Mouse (Mus musculus) MEL (cell line): ENCODE measurements at regions not wholly inside any gene's neighbourhood (a gene's known extent, or its start where the extent isn't known, plus 50 kb on each side); places are given as distances from the start of the nearest gene placed in this dataset.

ENCODE experiments used
- DNase-seq: peaks from one replicate; pipeline ENCODE4 v3.0.0; 2011; ENCODE audit warnings: low read depth, low spot score
- H3K27ac ChIP-seq: 2 replicates; pipeline ENCODE4 v1.5.1; 2012; ENCODE audit warnings: low read depth, mild to moderate bottlenecking, control low read depth, low read length, moderate library complexity; ENCODE audit not compliant: control insufficient read depth
- H3K27me3 ChIP-seq, 2 experiments: fragments of 150-350 bp in 1 of 2; sonication (generic) in 1 of 2; 2 replicates each; pipeline ENCODE4 v1.6.1; 2012; ENCODE audit warnings: low read length in 2 of 2, mild to moderate bottlenecking in 2 of 2, improper control_type of control experiment in 1 of 2, moderate library complexity in 1 of 2; ENCODE audit not compliant: insufficient read depth in 2 of 2, control insufficient read depth in 1 of 2
- H3K36me3 ChIP-seq, 2 experiments: 2 replicates each; pipeline ENCODE4 v1.6.1; 2012 to 2014; ENCODE audit warnings: low read length in 2 of 2, improper control_type of control experiment in 1 of 2, inconsistent platforms in 1 of 2, mild to moderate bottlenecking in 1 of 2; ENCODE audit not compliant: insufficient read depth in 2 of 2, control insufficient read depth in 1 of 2
- H3K4me1 ChIP-seq, 2 experiments: fragments of 150-350 bp in 1 of 2; sonication (generic) in 1 of 2; 2 replicates each; pipeline ENCODE4 v1.6.1; 2012; ENCODE audit warnings: low read length in 2 of 2, improper control_type of control experiment in 1 of 2, mild to moderate bottlenecking in 1 of 2; ENCODE audit not compliant: insufficient read depth in 2 of 2, control insufficient read depth in 1 of 2
- H3K4me3 ChIP-seq, 2 experiments: fragments of 150-350 bp in 1 of 2; sonication (generic) in 1 of 2; 2 replicates each; pipeline ENCODE4 v1.5.1; 2012; ENCODE audit warnings: low read depth in 2 of 2, low read length in 2 of 2, mild to moderate bottlenecking in 2 of 2, moderate library complexity in 2 of 2, control low read depth in 1 of 2, improper control_type of control experiment in 1 of 2; ENCODE audit not compliant: control insufficient read depth in 1 of 2, insufficient read depth in 1 of 2
- H3K79me2 ChIP-seq: 2 replicates; pipeline ENCODE4 v1.6.1; 2012; ENCODE audit warnings: mild to moderate bottlenecking, low read length, moderate library complexity; ENCODE audit not compliant: control insufficient read depth, poor library complexity, insufficient read depth
- H3K9ac ChIP-seq: 2 replicates; pipeline ENCODE4 v1.6.1; 2012; ENCODE audit warnings: low read depth, mild to moderate bottlenecking, control low read depth, low read length, moderate library complexity; ENCODE audit not compliant: control insufficient read depth, poor library complexity, severe bottlenecking
- H3K9me3 ChIP-seq: fragments of 150-350 bp; sonication (generic); replicated peaks from 2 replicates; pipeline ENCODE4 v1.6.1; 2012; ENCODE audit warnings: mild to moderate bottlenecking, low read length, improper control_type of control experiment, moderate library complexity; ENCODE audit not compliant: insufficient read depth
- BHLHE40 ChIP-seq: IDR thresholded peaks from 2 replicates; pipeline ENCODE4 v1.6.1; 2012; ENCODE audit warnings: low read depth, mild to moderate bottlenecking, inconsistent platforms, low read length, improper control_type of control experiment, borderline replicate concordance
- CHD1 ChIP-seq: IDR thresholded peaks from 2 replicates; pipeline ENCODE4 v1.6.1; 2012; ENCODE audit warnings: low read depth, mild to moderate bottlenecking, inconsistent platforms, low read length, improper control_type of control experiment
- CHD2 ChIP-seq: IDR thresholded peaks from 2 replicates; pipeline ENCODE4 v1.6.1; 2011; ENCODE audit warnings: low read length, improper control_type of control experiment
- E2F4 ChIP-seq: IDR thresholded peaks from 2 replicates; pipeline ENCODE4 v1.6.1; 2011; ENCODE audit warnings: low read depth, low read length, improper control_type of control experiment, borderline replicate concordance
- ELF1 ChIP-seq: IDR thresholded peaks from 2 replicates; pipeline ENCODE4 v1.6.1; 2014; ENCODE audit warnings: low read depth, mild to moderate bottlenecking, inconsistent platforms, low read length, improper control_type of control experiment, moderate library complexity
- GABPA ChIP-seq: IDR thresholded peaks from 2 replicates; pipeline ENCODE4 v1.6.1; 2012; ENCODE audit warnings: low read depth, mild to moderate bottlenecking, inconsistent platforms, low read length, improper control_type of control experiment, moderate library complexity
- GATA1 ChIP-seq: IDR thresholded peaks from 2 replicates; pipeline ENCODE4 v1.6.1; 2011; ENCODE audit warnings: low read depth, low read length, improper control_type of control experiment
- HCFC1 ChIP-seq: IDR thresholded peaks from 2 replicates; pipeline ENCODE4 v1.6.1; 2012; ENCODE audit warnings: low read depth, mild to moderate bottlenecking, inconsistent platforms, low read length, improper control_type of control experiment, moderate library complexity
- JUND ChIP-seq: IDR thresholded peaks from 2 replicates; pipeline ENCODE4 v1.6.1; 2011; ENCODE audit warnings: low read depth, mild to moderate bottlenecking, improper control_type of control experiment, low read length
- KAT2A ChIP-seq: conservative IDR thresholded peaks from 2 replicates; pipeline ENCODE4 v1.6.1; 2012; ENCODE audit warnings: low read depth, low read length, improper control_type of control experiment, inconsistent platforms
- MAFK ChIP-seq: IDR thresholded peaks from 2 replicates; pipeline ENCODE4 v1.6.1; 2011; ENCODE audit warnings: low read depth, mild to moderate bottlenecking, low read length, improper control_type of control experiment, borderline replicate concordance
- NELFE ChIP-seq: IDR thresholded peaks from 2 replicates; pipeline ENCODE4 v1.6.1; 2011; ENCODE audit warnings: low read depth, low read length, improper control_type of control experiment
- POLR2AphosphoS5 ChIP-seq: IDR thresholded peaks from 2 replicates; pipeline ENCODE4 v1.6.1; 2012; ENCODE audit warnings: low read depth, borderline replicate concordance, mild to moderate bottlenecking, inconsistent platforms, low read length, moderate library complexity, mixed read lengths
- RCOR1 ChIP-seq: IDR thresholded peaks from 2 replicates; pipeline ENCODE4 v1.6.1; 2012; ENCODE audit warnings: low read depth, mild to moderate bottlenecking, inconsistent platforms, low read length, improper control_type of control experiment
- TAL1 ChIP-seq: IDR thresholded peaks from 2 replicates; pipeline ENCODE4 v1.6.1; 2012; ENCODE audit warnings: mild to moderate bottlenecking, inconsistent platforms, low read length, moderate library complexity, mixed read lengths
- TBP ChIP-seq: IDR thresholded peaks from 2 replicates; pipeline ENCODE4 v1.8.0; 2011; ENCODE audit warnings: low read depth, low read length, improper control_type of control experiment
- TCF12 ChIP-seq: IDR thresholded peaks from 2 replicates; pipeline ENCODE4 v1.6.1; 2014; ENCODE audit warnings: low read depth, mild to moderate bottlenecking, inconsistent platforms, low read length, improper control_type of control experiment, moderate library complexity
- USF2 ChIP-seq, 2 experiments: IDR thresholded peaks; 2 replicates each; pipeline ENCODE4 v1.6.1; 2011 to 2012; ENCODE audit warnings: improper control_type of control experiment in 2 of 2, low read length in 2 of 2, borderline replicate concordance in 1 of 2, inconsistent platforms in 1 of 2, low read depth in 1 of 2, mild to moderate bottlenecking in 1 of 2; ENCODE audit not compliant: insufficient read depth in 1 of 2
- ZKSCAN1 ChIP-seq: IDR thresholded peaks from 2 replicates; pipeline ENCODE4 v1.6.1; 2012; ENCODE audit warnings: low read depth, mild to moderate bottlenecking, inconsistent platforms, low read length, improper control_type of control experiment, moderate library complexity

DNA sequence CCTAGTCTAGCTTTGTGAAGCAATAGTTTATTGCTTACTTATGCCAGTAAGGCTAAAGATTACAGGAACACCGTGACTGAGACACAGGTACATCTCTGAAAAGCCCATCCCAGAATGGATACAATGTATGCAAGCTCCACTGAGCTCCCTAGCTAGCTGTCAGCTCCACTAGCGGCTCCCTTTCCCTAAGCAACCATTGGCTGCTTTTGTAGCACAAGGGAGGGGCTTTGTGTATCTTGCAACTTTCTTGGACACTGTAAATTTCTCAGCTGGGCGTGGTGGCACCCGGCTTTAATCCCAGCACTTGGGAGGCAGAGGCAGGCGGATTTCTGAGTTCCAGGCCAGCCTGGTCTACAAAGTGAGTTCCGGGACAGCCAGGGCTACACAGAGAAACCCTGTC, 254.6 kb downstream of the Sipa1l2 start:
- no peaks in the 10 kb centered on the region for H3K36me3 ChIP-seq

DNA sequence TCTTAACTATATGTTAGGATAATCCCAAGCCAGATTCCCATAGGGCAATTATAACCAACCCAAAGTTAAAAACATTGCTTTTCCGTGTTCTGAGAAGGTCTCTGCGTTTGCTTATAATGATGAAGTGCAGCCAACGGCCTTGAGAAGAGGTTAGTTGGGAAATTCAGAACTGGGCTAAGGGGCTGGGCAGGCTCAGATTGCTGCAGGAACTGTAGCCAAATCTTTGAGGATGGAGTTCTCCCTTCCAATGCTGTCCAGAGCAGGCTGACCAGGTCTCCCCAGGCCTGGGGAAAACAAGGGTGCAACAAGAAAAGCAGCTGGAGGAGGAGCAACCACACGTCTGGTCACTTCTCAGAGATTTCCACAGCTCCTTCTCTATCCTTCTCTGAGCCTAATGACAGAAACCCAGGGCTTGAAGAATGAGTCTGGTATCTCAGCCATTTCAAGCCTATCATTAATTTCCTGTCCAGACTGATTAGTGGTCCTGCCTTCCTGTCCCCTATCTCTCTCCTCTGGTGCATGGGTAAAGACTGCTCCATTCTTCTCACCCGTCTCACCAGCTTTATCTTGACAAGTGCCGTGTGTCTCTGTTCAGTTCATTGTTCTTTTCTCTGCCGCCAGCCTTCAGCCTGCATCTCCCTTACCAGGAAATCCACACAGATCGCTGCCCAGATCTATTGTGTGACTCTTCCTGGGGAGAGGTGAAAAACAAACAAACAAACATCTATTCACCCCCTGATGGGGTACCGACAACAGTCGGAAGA, 255.2 kb downstream of the Sipa1l2 start:
- Histone ChIP-seq H3K4me1 (no peaks in the 10 kb centered on the region), H3K36me3 (no peaks in the 10 kb centered on the region), H3K9me3 (no peaks in the 10 kb centered on the region), H3K79me2 (no peaks in the 10 kb centered on the region), H3K9ac (no peak overlapping the region), H3K27ac (no peak overlapping the region), H3K27me3 (no peaks in the 10 kb centered on the region), H3K4me3 (no peak overlapping the region)
- DNase-seq: no peak
- TF ChIP-seq KAT2A (no peak), ZKSCAN1 (no peak), POLR2AphosphoS5 (no peak), JUND (no peak), TCF12 (no peak), USF2 (IDR thresholded peaks at IDR 0.05; ENCODE audit: borderline replicate concordance in 1 of 2, insufficient read depth in 1 of 2, low read depth in 1 of 2, low read length in 2 of 2) (no peak), TBP (no peak), ELF1 (no peak), CHD2 (no peak), GABPA (no peak), BHLHE40 (no peak), GATA1 (no peak), TAL1 (no peak), NELFE (no peak), MAFK (no peak), HCFC1 (no peak), CHD1 (no peak), RCOR1 (no peak)

More for the DNA sequence above, 254.6 kb downstream of the Sipa1l2 start:
- Histone ChIP-seq H3K9me3 (no peaks in the 10 kb centered on the region), H3K27ac (no peak overlapping the region), H3K27me3 (no peaks in the 10 kb centered on the region), H3K4me3 (no peak overlapping the region), H3K79me2 (no peaks in the 10 kb centered on the region), H3K9ac (no peak overlapping the region), H3K4me1 (no peaks in the 10 kb centered on the region)
- DNase-seq: no peak
- TF ChIP-seq HCFC1 (no peak), KAT2A (no peak), MAFK (no peak), E2F4 (no peak), TCF12 (no peak)
